Mouse (Mus musculus) Patski (cell line): ENCODE data around the gene Rxra. TPM values are rescaled to one million over a fixed set of nuclear protein-coding genes. Genes with fewer than 3 reads are reported as not detected.

Experiments
- ATAC-seq: fragments of 100-300 bp; one replicate; pipeline ENCODE4 v1.8.0; 2021
- CTCF ChIA-PET: fragments of 350-600 bp; sonication (Branson Sonifier 250); formaldehyde crosslinking; loops from one replicate; lab custom pipeline; 2022; ENCODE audit warnings: inconsistent platforms; lab: Charles Lee
- POLR2A ChIA-PET: fragments of 350-600 bp; sonication (Branson Sonifier 250); formaldehyde crosslinking; loops from one replicate; lab custom pipeline; 2022; ENCODE audit warnings: antibody characterized with exemption, inconsistent platforms; lab: Charles Lee
- DNase-seq: peaks from one replicate; pipeline ENCODE4 v3.0.0-alpha.2; 2011; ENCODE audit warnings: low read depth, low spot score
- H3K27me3 ChIP-seq: fragments of 371-371 bp; one replicate; pipeline ENCODE4 v1.5.1; 2021
- CTCF ChIP-seq: fragments of 100-300 bp; IDR thresholded peaks from one replicate; pipeline ENCODE4 v1.5.1; 2021
- in situ Hi-C: fragments of 300-500 bp; cut with MboI; formaldehyde crosslinking; loops from 3 replicates; pipeline ENCODE4 v1.11.1; 2018; ENCODE audit warnings: low pct_unique_long_range_greater_than_20kb, mixed read lengths
- polyA plus RNA-seq: library from polyadenylated mRNA; unstranded; gene quantifications from one replicate; pipeline ENCODE4 v1.2.3, GENCODE M21; 2021

Gene Rxra
- polyA plus RNA-seq, 1 experiment from 2014 or later, result 31.1 TPM

- TF ChIP-seq CTCF, result no peak
- ATAC-seq, result no peak
- CTCF ChIA-PET, result interaction anchor here (1.2 kb wide), 1 partner anchor 23 kb away, joined by 3 read pairs; no protein-coding TSS in a partner anchor
- POLR2A ChIA-PET, result no interaction called here
- H3K27me3 ChIP-seq, result no peaks in the 10 kb centered on the region
- no peak for DNase-seq
- in situ Hi-C loops, result no loop called here
Measured at GRCm38 (mm10) chr2:27799018-27799417, 122.8 kb downstream of the Rxra start.

GRCm38 (mm10) chr2:27801041-27801440, 124.8 kb downstream of the Rxra start:
- TF ChIP-seq CTCF, result no peak
- ChIA-PET POLR2A (no interaction called here), CTCF (interaction anchor here (0.8 to 1.6 kb wide), 3 partner anchors 16 to 94 kb away, joined by 3 read pairs; no protein-coding TSS in a partner anchor)
- in situ Hi-C loops, result no loop called here
- DNase-seq (no peak), ATAC-seq (no peak)
- no peaks in the 10 kb centered on the region for H3K27me3 ChIP-seq

- in situ Hi-C loops, result no loop called here
- ATAC-seq, result peak; percentile 44
- no peak for TF ChIP-seq CTCF
- no peaks in the 10 kb centered on the region for H3K27me3 ChIP-seq
- POLR2A ChIA-PET, result interaction anchor here (1.0 kb wide), 1 partner anchor 86 kb away, joined by 3 read pairs; no protein-coding TSS in a partner anchor
- DNase-seq, result peak; percentile 58
- CTCF ChIA-PET, result interaction anchor here (0.9 to 1.1 kb wide), 4 partner anchors 12 to 85 kb away, joined by 3 read pairs; no protein-coding TSS in a partner anchor
Measured at GRCm38 (mm10) chr2:27802493-27802892, 126.3 kb downstream of the Rxra start.

- no peaks in the 10 kb centered on the region for H3K27me3 ChIP-seq
- in situ Hi-C loops, result no loop called here
- ChIA-PET CTCF (no interaction called here), POLR2A (no interaction called here)
- no peak for TF ChIP-seq CTCF
- no peak for DNase-seq
- ATAC-seq, result no peak
Measured at GRCm38 (mm10) chr2:27806691-27807090, 130.5 kb downstream of the Rxra start.

- DNase-seq, result no peak
- no peak for ATAC-seq
- H3K27me3 ChIP-seq, result no peaks in the 10 kb centered on the region
- in situ Hi-C loops, result no loop called here
- CTCF ChIA-PET, result no interaction called here
- no peak for TF ChIP-seq CTCF
- POLR2A ChIA-PET, result no interaction called here
Measured at GRCm38 (mm10) chr2:27807684-27808083, 131.4 kb downstream of the Rxra start.

- ATAC-seq (peak; percentile 31), DNase-seq (peak; percentile 75)
- no peaks in the 10 kb centered on the region for H3K27me3 ChIP-seq
- in situ Hi-C loops, result loop anchor here (5.0 kb wide), 1 partner anchor 52 kb away; no protein-coding TSS in a partner anchor
- ChIA-PET POLR2A (no interaction called here), CTCF (no interaction called here)
- no peak for TF ChIP-seq CTCF
Measured at GRCm38 (mm10) chr2:27809897-27810296, 133.7 kb downstream of the Rxra start.

Other genes starting within 250 kb of the Rxra start
- 36.7 TPM for gene Vav2, start 249.4 kb upstream of the Rxra start, polyA plus RNA-seq
- gene Brd3os, start 234.1 kb upstream of the Rxra start, polyA plus RNA-seq, result 19.0 TPM
- 30.0 TPM for gene Brd3, start 168.8 kb upstream of the Rxra start, polyA plus RNA-seq
- 44.3 TPM for gene Wdr5, start 161.3 kb upstream of the Rxra start, polyA plus RNA-seq
- 39.0 TPM for gene Col5a1, start 210.0 kb downstream of the Rxra start, polyA plus RNA-seq